Mouse (Mus musculus): ENCODE data around the gene Baz2b. TPM values are rescaled to one million over a fixed set of nuclear protein-coding genes. Genes with fewer than 3 reads are reported as not detected.
"Not testable (repeated sequence)": the region's sequence is repeated elsewhere in the genome, so short reads cannot be mapped to it uniquely, and the experiment has no call there.

The Baz2b gene
- total RNA-seq, 1 experiment from 2014 or later, result 125 TPM

DNA sequence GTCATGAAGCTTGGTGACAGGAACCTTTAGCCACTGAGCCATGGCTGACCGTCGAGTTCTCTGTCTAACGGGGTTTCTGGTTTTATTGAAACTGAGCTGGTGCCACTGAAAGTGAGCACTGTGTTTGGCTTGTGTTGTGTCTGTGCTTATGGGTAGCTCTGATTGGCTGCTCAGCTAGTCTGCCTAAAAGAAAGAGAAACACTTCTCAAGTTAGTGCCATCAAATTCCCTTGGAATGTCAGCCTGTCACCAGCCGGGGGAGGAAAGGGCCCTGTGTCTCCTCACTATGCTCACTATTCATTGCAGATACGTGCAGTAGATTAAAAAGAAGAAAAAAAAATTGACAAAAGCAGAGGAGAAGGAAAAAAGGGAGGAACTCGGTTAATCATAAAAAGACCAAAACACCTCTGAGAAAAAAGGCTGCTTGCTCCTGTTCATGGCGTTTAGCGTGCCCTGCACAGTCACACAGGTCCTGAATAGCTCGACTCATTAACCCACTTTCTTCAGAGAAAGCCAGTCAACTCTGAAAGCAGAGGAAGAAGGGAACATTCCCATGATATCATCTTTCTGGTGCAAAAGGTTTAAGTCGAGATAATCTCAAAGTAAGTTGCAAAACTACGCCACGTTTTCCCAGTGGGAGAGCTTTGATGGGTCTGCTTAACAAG lies 93.6 kb downstream of the Baz2b start:
- ATAC-seq (replicated peaks; ENCODE audit: insufficient number of reproducible peaks, low FRiP score, low TSS enrichment, poor library complexity, severe bottlenecking), result no peak

- ATAC-seq (replicated peaks; ENCODE audit: insufficient number of reproducible peaks, low FRiP score, low TSS enrichment, poor library complexity, severe bottlenecking), result no peak
These were observed 94.7 kb downstream of the Baz2b start for GRCm38 (mm10) chr2:60114901-60115300.

DNA sequence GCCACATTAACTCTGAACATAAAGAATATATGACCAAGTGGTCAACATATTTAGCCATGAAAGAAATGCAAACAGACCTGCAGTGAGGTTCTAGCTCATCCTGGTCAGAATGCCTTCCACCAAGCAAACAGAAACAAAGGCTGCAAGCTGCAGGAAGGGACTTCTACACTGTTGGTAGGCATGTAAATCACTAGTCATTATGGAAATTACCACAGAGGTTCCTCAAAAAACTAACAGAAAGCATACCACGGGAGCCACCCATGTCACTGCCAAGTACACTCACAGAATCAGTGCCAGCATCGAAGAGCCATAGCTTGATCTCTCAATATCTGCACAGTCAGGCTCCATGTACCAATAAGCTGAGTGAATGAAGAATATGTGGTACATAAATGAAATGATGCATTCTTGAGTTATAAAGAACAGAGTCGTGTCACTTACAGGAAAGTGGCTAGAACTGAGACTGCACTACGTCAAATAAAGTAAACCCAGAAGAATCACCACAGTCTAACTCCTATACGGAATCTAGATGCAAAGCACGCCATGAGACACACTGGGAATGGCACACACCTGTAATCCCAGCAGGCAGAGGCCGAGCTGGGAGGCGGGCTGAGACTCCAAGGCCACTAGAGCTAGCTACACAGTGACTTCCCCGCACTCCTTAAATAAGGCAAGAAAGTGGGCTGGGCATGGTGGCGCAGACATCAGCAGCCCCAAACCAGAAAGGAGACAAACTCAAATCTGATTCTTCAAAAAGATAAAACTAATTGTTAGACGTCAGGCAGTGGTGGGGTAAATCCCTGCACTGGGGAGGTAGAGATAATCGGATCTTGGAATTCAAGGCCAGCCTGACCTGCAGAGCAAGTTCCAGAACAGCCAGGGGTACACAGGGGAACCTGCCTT lies 95.7 kb downstream of the Baz2b start:
- peak; percentile 87 for ATAC-seq (replicated peaks; ENCODE audit: insufficient number of reproducible peaks, low FRiP score, low TSS enrichment, poor library complexity, severe bottlenecking)

DNA sequence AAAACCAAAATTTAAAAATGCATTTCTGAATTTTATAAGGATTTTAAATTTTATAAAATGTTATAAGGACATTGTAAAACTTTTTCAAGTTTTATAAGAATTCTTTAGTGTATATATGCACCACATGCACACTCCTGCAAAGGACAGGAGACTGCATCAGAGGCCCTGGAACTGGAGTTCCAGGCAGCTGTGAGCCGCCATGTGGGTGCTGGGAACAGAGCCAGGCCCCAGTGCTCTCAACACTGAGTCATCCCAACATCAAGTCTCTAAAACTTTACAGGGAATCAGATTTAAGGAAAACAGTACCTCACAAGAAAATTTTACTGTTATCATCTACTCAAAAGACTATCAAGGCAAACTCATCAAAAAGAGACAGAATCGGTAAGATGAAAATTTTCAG lies 97.5 kb downstream of the Baz2b start:
- ATAC-seq (replicated peaks; ENCODE audit: insufficient number of reproducible peaks, low FRiP score, low TSS enrichment, poor library complexity, severe bottlenecking), result no peak

DNA sequence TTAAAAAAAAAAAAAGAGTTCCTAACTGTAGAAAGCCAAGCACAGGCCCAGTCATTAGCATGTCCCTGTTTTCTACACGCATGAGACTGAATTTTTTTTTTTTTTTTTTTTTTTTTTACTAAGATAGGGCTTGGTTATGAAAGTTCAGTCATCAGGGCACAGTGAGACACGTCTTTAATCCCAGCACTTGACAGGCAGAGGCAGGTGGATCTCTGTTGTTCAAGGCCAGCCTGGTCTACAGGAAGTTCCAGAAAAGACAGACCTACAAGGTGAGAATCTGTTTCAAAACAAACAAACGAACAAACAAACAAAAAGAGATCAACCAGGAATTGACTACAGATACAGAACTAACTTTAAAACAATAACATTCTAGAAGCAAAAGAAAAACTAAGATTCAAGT lies 100.6 kb downstream of the Baz2b start:
- ATAC-seq (replicated peaks; ENCODE audit: insufficient number of reproducible peaks, low FRiP score, low TSS enrichment, poor library complexity, severe bottlenecking), result no peak

- ATAC-seq (replicated peaks; ENCODE audit: insufficient number of reproducible peaks, low FRiP score, low TSS enrichment, poor library complexity, severe bottlenecking), result no peak
These were observed 113.0 kb downstream of the Baz2b start for GRCm38 (mm10) chr2:60096625-60097024.

- ATAC-seq (replicated peaks; ENCODE audit: insufficient number of reproducible peaks, low FRiP score, low TSS enrichment, poor library complexity, severe bottlenecking), result no peak
These were observed 119.4 kb downstream of the Baz2b start for GRCm38 (mm10) chr2:60090280-60090679.

GRCm38 (mm10) chr2:60089528-60090247 lies 120.0 kb downstream of the Baz2b start:
- no peak for ATAC-seq (replicated peaks; ENCODE audit: insufficient number of reproducible peaks, low FRiP score, low TSS enrichment, poor library complexity, severe bottlenecking)

GRCm38 (mm10) chr2:60088785-60089527 lies 120.7 kb downstream of the Baz2b start:
- ATAC-seq (replicated peaks; ENCODE audit: insufficient number of reproducible peaks, low FRiP score, low TSS enrichment, poor library complexity, severe bottlenecking), result peak; percentile 55; the same call in 1 of the 2 replicates

GRCm38 (mm10) chr2:60086197-60086903 lies 123.3 kb downstream of the Baz2b start:
- peak; percentile 67 for ATAC-seq (replicated peaks; ENCODE audit: insufficient number of reproducible peaks, low FRiP score, low TSS enrichment, poor library complexity, severe bottlenecking)

DNA sequence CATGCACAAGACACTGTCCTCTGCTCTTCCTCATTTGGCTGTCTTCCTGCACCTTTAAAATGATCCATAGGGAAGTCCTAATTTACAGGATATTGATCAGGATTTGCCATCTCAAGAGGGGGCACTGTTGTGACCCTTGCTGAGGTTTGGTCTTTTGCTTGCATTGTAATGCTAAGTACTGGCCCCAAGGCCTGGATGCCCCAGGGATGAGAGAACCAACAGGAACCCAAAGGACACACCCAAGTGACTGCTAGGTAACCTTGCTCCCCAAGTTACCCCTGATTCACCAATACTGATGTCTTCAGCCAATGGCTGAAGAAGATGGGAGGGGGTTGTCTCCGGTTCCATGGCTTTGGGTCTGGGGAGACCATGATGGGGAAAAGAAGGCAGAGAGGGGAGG lies 124.8 kb downstream of the Baz2b start:
- ATAC-seq (replicated peaks; ENCODE audit: insufficient number of reproducible peaks, low FRiP score, low TSS enrichment, poor library complexity, severe bottlenecking), result no peak

DNA sequence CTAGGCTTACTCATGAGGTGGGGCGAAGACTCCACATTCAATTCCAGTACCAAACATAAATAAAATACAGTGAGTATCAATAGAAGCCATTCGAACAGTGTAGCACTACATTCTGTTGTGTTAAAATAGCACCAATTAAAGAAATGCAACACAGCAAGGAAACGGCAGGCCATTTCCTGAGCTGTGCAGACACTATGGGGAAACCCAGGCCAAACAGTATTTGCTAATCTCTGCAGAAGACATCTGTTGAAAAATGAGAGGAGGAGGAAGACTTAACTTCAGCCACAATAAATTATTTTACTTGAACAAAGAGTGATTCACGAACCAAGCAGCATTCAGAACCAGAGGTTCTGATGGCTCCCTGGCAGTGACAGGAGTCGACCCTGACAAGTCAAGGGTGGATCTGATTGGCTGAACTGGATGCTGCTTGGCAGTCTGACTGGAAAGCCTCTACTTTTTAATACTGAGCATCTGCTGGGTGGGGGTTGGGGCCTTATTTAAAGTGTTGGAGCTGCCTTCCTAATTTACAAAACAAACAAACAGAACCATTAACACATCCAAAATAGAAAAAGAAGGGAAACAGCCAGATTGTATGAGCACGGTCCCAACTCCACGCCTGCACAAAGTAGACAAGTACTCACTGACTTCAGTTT lies 126.5 kb downstream of the Baz2b start:
- no peak for ATAC-seq (replicated peaks; ENCODE audit: insufficient number of reproducible peaks, low FRiP score, low TSS enrichment, poor library complexity, severe bottlenecking)

GRCm38 (mm10) chr2:60082225-60082624 lies 127.4 kb downstream of the Baz2b start:
- no peak for ATAC-seq (replicated peaks; ENCODE audit: insufficient number of reproducible peaks, low FRiP score, low TSS enrichment, poor library complexity, severe bottlenecking)

- no peak for ATAC-seq (replicated peaks; ENCODE audit: insufficient number of reproducible peaks, low FRiP score, low TSS enrichment, poor library complexity, severe bottlenecking)
These were observed 128.8 kb downstream of the Baz2b start for GRCm38 (mm10) chr2:60080831-60081230.

- ATAC-seq (replicated peaks; ENCODE audit: insufficient number of reproducible peaks, low FRiP score, low TSS enrichment, poor library complexity, severe bottlenecking), result no peak
These were observed 132.0 kb downstream of the Baz2b start for GRCm38 (mm10) chr2:60077631-60078030.

GRCm38 (mm10) chr2:60076800-60077199 lies 132.8 kb downstream of the Baz2b start:
- ATAC-seq (replicated peaks; ENCODE audit: insufficient number of reproducible peaks, low FRiP score, low TSS enrichment, poor library complexity, severe bottlenecking), result peak; percentile 71

DNA sequence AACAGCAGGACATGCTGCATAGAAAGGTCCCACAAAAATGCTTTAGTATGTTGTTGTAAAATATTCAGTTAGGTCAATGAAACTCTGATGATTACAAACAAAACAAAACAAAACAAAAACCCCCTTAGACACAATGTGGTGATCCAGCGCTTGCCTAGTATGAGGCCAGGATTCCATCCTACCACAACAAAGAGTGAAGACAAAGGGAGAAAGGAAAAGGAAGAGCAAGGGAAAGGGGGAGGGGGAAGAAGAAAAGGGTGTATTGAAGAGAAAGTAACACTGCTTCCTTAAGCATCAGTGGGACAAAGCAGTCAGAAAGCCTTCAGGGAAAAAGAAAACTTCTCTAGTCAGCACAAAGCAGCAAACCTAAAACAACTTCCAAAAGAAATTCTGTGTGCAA lies 133.6 kb downstream of the Baz2b start:
- ATAC-seq (replicated peaks; ENCODE audit: insufficient number of reproducible peaks, low FRiP score, low TSS enrichment, poor library complexity, severe bottlenecking), result no peak

DNA sequence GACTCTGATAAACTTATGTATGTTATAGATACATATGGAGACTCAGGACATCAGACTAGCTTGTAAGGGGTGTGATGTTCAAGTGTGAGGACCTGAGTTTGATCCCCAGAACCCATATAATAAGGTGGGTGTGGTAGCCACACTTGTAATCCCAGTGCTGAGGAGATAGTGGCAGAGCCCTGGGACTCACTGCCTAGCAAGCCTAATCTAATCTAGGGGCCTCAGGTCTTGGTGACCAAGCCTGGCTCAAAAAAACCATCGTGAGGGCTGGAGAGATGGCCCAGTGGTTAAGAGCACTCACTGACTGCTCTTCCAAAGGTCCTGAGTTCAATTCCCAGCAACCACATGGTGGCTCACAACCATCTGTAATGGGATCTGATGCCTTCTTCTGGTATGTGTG lies 135.8 kb downstream of the Baz2b start:
- ATAC-seq (replicated peaks; ENCODE audit: insufficient number of reproducible peaks, low FRiP score, low TSS enrichment, poor library complexity, severe bottlenecking), result not testable (repeated sequence)
